Mouse (Mus musculus): Measurements from ENCODE around the gene Uvrag. TPM values are rescaled to one million over a fixed set of nuclear protein-coding genes. Genes with fewer than 3 reads are reported as not detected.

The Uvrag gene
- total and polyA plus RNA-seq, 3 experiments: 15.0 to 19.5 TPM; not detected in 1

DNA sequence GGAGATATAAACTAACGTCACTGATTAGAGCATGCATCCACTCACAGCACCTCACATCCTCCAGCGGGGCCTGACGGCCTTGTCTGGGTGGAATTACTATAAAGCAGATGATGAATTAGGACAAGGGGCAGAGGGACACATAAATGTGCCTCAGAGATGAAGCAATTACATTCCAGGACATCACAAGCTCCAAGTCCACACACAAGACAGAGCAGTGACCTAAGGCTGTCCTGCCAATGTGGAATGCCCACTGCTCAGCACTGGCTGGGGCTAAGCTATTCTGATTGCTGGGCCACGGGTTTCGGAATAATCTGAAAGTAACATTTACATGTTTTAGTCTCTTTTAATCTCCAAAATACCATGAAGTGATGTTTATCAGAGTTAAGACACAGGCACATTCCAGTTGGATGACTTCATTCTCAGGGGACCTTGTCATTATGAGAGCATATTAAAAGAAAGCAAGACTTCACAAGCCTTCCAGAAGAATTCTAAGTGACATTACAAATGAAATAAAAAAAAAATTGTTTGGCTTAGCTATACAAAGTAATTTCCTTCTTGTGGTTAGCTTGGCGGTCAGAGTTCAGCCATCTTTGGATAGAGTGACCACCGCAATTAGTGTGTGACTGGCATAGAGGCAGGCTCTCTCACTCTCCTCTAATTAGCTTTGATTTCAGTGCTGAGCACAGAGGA is 212.5 kb downstream of the Uvrag start:
- H3K36me3 ChIP-seq (ENCODE audit: control insufficient read depth in 1 of 2, insufficient read depth in 2 of 2, low read length in 2 of 2): no peaks in the 10 kb centered on the region; a peak in 1 of 4 replicates
- DNase-seq (ENCODE audit: low read depth, low spot score): no peak
- H3K27ac ChIP-seq (ENCODE audit: control insufficient read depth, low read depth, low read length): no peak overlapping the region
- no peaks in the 10 kb centered on the region for H3K9me3 ChIP-seq (replicated peaks; ENCODE audit: insufficient read depth, low read length)
- H3K4me1 ChIP-seq (ENCODE audit: control insufficient read depth in 1 of 2, insufficient read depth in 2 of 2, low read length in 2 of 2): no peaks in the 10 kb centered on the region
- H3K79me2 ChIP-seq (ENCODE audit: control insufficient read depth, insufficient read depth, low read length, poor library complexity): no peaks in the 10 kb centered on the region
- no peak overlapping the region for H3K9ac ChIP-seq (ENCODE audit: control insufficient read depth, low read depth, low read length, poor library complexity, severe bottlenecking)
- H3K4me3 ChIP-seq (ENCODE audit: control insufficient read depth in 1 of 2, insufficient read depth in 1 of 2, low read depth in 2 of 2, low read length in 2 of 2): no peak overlapping the region
- H3K27me3 ChIP-seq (ENCODE audit: control insufficient read depth in 1 of 2, insufficient read depth in 2 of 2, low read length in 2 of 2): no peaks in the 10 kb centered on the region
- TF ChIP-seq SMC3 (IDR thresholded peaks at IDR 0.05; ENCODE audit: low read depth, low read length) (no peak), HCFC1 (IDR thresholded peaks at IDR 0.05; ENCODE audit: low read depth, low read length) (no peak), ETS1 (IDR thresholded peaks at IDR 0.05; ENCODE audit: low read depth, low read length) (no peak), ZC3H11A (IDR thresholded peaks at IDR 0.05; ENCODE audit: low read depth, low read length) (no peak), POLR2AphosphoS2 (IDR thresholded peaks at IDR 0.05; ENCODE audit: low read length) (no peak), ZMIZ1 (IDR thresholded peaks at IDR 0.05; ENCODE audit: low read depth, low read length) (no peak), NRF1 (IDR thresholded peaks at IDR 0.05; ENCODE audit: insufficient read depth, low read depth, low read length, poor library complexity, severe bottlenecking) (no peak), RCOR1 (IDR thresholded peaks at IDR 0.05; ENCODE audit: low read depth, low read length) (no peak), ZNF384 (IDR thresholded peaks at IDR 0.05; ENCODE audit: low read depth, low read length) (no peak), ZKSCAN1 (IDR thresholded peaks at IDR 0.05; ENCODE audit: low read depth, low read length) (no peak), SIN3A (IDR thresholded peaks at IDR 0.05; ENCODE audit: low read length) (no peak), GABPA (IDR thresholded peaks at IDR 0.05; ENCODE audit: low read depth, low read length) (no peak), NELFE (IDR thresholded peaks at IDR 0.05; ENCODE audit: low read depth, low read length) (no peak), MAZ (IDR thresholded peaks at IDR 0.05; ENCODE audit: low read depth, low read length) (no peak), EP300 (IDR thresholded peaks at IDR 0.05; ENCODE audit: low read depth in 1 of 2, low read length in 2 of 2) (no peak), POLR2AphosphoS5 (IDR thresholded peaks at IDR 0.05; ENCODE audit: borderline replicate concordance, low read depth, low read length) (no peak), MYB (IDR thresholded peaks at IDR 0.05; ENCODE audit: low read depth, low read length) (no peak), UBTF (IDR thresholded peaks at IDR 0.05; ENCODE audit: borderline replicate concordance, insufficient read depth, low read depth, low read length) (no peak), MAX (IDR thresholded peaks at IDR 0.05; ENCODE audit: low read length) (no peak)

DNA sequence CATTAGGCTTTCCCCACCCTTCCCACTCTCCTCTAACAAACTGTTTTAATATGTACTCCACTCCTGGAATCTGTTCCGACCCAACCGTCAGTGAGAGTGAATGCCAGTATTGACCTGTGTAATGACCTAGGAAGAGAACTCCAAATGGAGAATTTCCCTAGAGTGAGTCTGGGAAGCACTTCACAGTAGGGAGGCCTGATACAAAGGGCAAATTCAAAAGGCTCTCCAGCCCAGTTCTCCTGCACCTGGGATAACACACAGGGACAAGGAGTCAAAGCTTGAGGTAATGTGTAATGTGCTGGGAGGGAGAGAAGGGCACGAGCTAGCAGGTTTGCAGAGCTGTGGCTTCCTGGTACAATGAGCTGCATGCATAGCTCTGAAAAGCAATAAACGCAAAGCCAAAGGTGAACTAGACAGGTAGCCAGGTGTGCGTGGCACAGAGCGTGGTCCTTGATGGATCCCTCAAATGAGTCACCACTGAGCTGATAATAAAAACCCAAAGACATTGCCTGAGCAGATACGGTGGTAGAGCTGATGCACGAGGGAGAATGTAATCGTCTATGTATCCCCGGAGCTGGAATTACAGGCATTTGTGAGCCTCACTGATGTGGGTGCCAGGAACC is 213.9 kb downstream of the Uvrag start:
- H3K27me3 ChIP-seq (ENCODE audit: control insufficient read depth in 1 of 2, insufficient read depth in 2 of 2, low read length in 2 of 2): no peaks in the 10 kb centered on the region
- H3K79me2 ChIP-seq (ENCODE audit: control insufficient read depth, insufficient read depth, low read length, poor library complexity): no peaks in the 10 kb centered on the region
- no peak overlapping the region for H3K27ac ChIP-seq (ENCODE audit: control insufficient read depth, low read depth, low read length)
- H3K36me3 ChIP-seq (ENCODE audit: control insufficient read depth in 1 of 2, insufficient read depth in 2 of 2, low read length in 2 of 2): no peaks in the 10 kb centered on the region; a peak in 1 of 4 replicates
- no peak overlapping the region for H3K4me3 ChIP-seq (ENCODE audit: control insufficient read depth in 1 of 2, insufficient read depth in 1 of 2, low read depth in 2 of 2, low read length in 2 of 2)
- H3K4me1 ChIP-seq (ENCODE audit: control insufficient read depth in 1 of 2, insufficient read depth in 2 of 2, low read length in 2 of 2): no peaks in the 10 kb centered on the region
- no peak for DNase-seq (ENCODE audit: low read depth, low spot score)
- H3K9ac ChIP-seq (ENCODE audit: control insufficient read depth, low read depth, low read length, poor library complexity, severe bottlenecking): no peak overlapping the region
- no peak for TF ChIP-seq MEF2A (IDR thresholded peaks at IDR 0.05; ENCODE audit: extremely low read depth, insufficient replicate concordance, low read depth, low read length, poor library complexity, severe bottlenecking)
- TF ChIP-seq TBP (IDR thresholded peaks at IDR 0.05; ENCODE audit: low read depth, low read length): no peak
- H3K9me3 ChIP-seq (replicated peaks; ENCODE audit: insufficient read depth, low read length): no peaks in the 10 kb centered on the region
